Mouse (Mus musculus) spleen, adult 2 months (tissue): ENCODE measurements at regions not wholly inside any gene's neighbourhood (a gene's known extent, or its start where the extent isn't known, plus 50 kb on each side); places are given as distances from the start of the nearest gene placed in this dataset.

Experiments used
- CTCF ChIP-seq: fragments of 200-500 bp; IDR thresholded peaks from 2 replicates; pipeline ENCODE4 v1.5.1; 2011; ENCODE audit warnings: mild to moderate bottlenecking, inconsistent platforms; ENCODE audit not compliant: insufficient read depth, insufficient read length, insufficient replicate concordance; ENCODE audit errors: extremely low read depth
- POLR2A ChIP-seq: fragments of 200-500 bp; IDR thresholded peaks from 2 replicates; pipeline ENCODE4 v1.6.1; 2011; ENCODE audit warnings: low read depth, low read length, inconsistent platforms

DNA sequence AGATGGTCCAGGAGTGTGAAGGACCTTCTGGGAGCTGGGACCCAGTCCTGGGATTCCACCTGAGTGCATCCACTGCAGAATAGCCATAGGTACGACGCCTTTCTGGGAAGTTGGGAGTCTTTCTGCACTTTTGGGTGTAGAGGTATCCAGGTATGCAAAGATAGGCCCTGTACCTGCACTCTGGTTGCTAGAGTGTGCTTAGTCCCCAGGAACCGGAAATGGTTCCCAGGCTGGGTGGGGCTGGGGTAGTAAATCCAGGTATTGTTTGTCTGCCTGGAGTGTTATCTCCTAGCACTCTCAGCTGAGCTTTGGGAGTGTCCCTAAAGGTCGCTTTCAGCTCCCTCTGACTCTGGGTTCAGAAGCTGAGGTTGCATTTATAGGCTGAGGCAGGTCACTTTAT, 121.6 kb upstream of the Hdac4 start:
- TF ChIP-seq POLR2A (no peak), CTCF (no peak)
